Mouse (Mus musculus) forebrain, embryonic 14.5 days (tissue): ENCODE measurements at regions not wholly inside any gene's neighbourhood (a gene's known extent, or its start where the extent isn't known, plus 50 kb on each side); places are given as distances from the start of the nearest gene placed in this dataset.

ENCODE experiments used
- ATAC-seq: fragments of 200-750 bp; cut with Nextera tagmentation; 2 replicates; pipeline ENCODE4 v1.8.0; 2017; ENCODE audit warnings: mild to moderate bottlenecking, moderate library complexity
- DNase-seq: peaks from one replicate; pipeline ENCODE4 v3.0.0-alpha.2; 2015; ENCODE audit warnings: low spot score
- H3K27ac ChIP-seq: fragments of 300-500 bp; sonication (generic); 2 replicates; pipeline ENCODE4 v1.5.1; 2014; ENCODE audit warnings: low read depth, mild to moderate bottlenecking, control low read depth, low read length, moderate library complexity
- H3K27me3 ChIP-seq: fragments of 300-500 bp; sonication (generic); replicated peaks from 2 replicates; pipeline ENCODE4 v1.6.1; 2014; ENCODE audit warnings: low read length, control low read depth, mixed read lengths; ENCODE audit not compliant: control insufficient read depth, insufficient read depth
- H3K36me3 ChIP-seq: fragments of 300-500 bp; sonication (generic); 2 replicates; pipeline ENCODE4 v1.6.1; 2014; ENCODE audit warnings: low read length, control low read depth; ENCODE audit not compliant: control insufficient read depth, insufficient read depth
- H3K4me1 ChIP-seq: fragments of 300-500 bp; sonication (generic); 2 replicates; pipeline ENCODE4 v1.6.1; 2014; ENCODE audit warnings: antibody characterized with exemption, low read length, control low read depth; ENCODE audit not compliant: control insufficient read depth, insufficient read depth
- H3K4me2 ChIP-seq: fragments of 300-500 bp; sonication (generic); 2 replicates; pipeline ENCODE4 v1.6.1; 2014; ENCODE audit warnings: mild to moderate bottlenecking, control low read depth, low read length
- H3K4me3 ChIP-seq: fragments of 300-500 bp; sonication (generic); 2 replicates; pipeline ENCODE4 v1.5.1; 2014; ENCODE audit warnings: low read depth, low read length, control low read depth
- H3K9ac ChIP-seq: fragments of 300-500 bp; sonication (generic); 2 replicates; pipeline ENCODE4 v1.6.1; 2014; ENCODE audit warnings: mild to moderate bottlenecking, low read length, control low read depth, moderate library complexity
- H3K9me3 ChIP-seq: fragments of 300-500 bp; sonication (generic); replicated peaks from 2 replicates; pipeline ENCODE4 v1.6.1; 2016; ENCODE audit warnings: low read length, control low read depth, mixed read lengths; ENCODE audit not compliant: control insufficient read depth
- WGBS: fragments of 180-500 bp; shearing (Covaris S2); extraction: QIAGEN DNeasy Blood & Tissue Kit; methylation state at CpG from one replicate; pipeline ENCODE4 v1.1.7; 2014; 5-methylcytosine and 5-hydroxymethylcytosine counted together

DNA sequence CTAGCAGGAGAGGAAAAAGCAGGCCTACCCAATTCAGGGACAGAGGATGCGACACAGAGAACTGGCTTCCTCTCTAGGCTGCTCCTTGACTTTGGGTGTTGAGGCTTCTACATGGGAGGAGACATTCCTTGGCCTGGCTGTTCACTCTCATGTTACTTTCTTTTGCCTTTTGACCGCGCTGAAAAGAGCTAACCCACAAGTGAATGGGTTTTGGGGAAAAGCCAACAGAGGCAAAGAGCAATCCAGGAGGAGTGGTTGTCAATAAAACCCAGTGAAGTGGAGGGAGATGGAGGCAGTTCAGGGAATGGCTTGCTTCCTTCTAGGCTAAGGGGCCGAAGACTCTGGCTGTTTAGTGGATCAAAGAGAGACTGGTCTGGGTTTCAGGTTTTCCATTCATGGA is 167.6 kb upstream of the Podxl start:
- Histone ChIP-seq H3K9me3 (no peaks in the 10 kb centered on the region), H3K27me3 (no peaks in the 10 kb centered on the region), H3K4me1 (no peaks in the 10 kb centered on the region), H3K9ac (no peak overlapping the region), H3K4me2 (no peak overlapping the region), H3K27ac (no peak overlapping the region), H3K36me3 (no peaks in the 10 kb centered on the region), H3K4me3 (no peak overlapping the region)
- DNase-seq: no peak
- 89% methylated on average over 4 of the region's 4 CpGs for WGBS
- ATAC-seq: no peak

GRCm38 (mm10) chr6:31719614-31720013 is 155.8 kb upstream of the Podxl start:
- WGBS: 37% methylated on average over 9 of the region's 9 CpGs
- Histone ChIP-seq H3K9me3 (no peaks in the 10 kb centered on the region), H3K4me3 (no peak overlapping the region), H3K9ac (no peak overlapping the region), H3K27ac (no peak overlapping the region; the same call in 1 of the 2 replicates), H3K4me2 (no peak overlapping the region), H3K27me3 (no peaks in the 10 kb centered on the region), H3K36me3 (no peaks in the 10 kb centered on the region), H3K4me1 (peaks cover 16% of the 10 kb centered on the region)
- DNase-seq (peak; percentile 49), ATAC-seq (peak; percentile 66)

GRCm38 (mm10) chr6:31718843-31719242 is 155.1 kb upstream of the Podxl start:
- Histone ChIP-seq H3K36me3 (no peaks in the 10 kb centered on the region), H3K27me3 (no peaks in the 10 kb centered on the region), H3K9me3 (no peaks in the 10 kb centered on the region), H3K4me1 (peaks cover 16% of the 10 kb centered on the region), H3K9ac (no peak overlapping the region), H3K4me2 (no peak overlapping the region), H3K4me3 (no peak overlapping the region), H3K27ac (no peak overlapping the region)
- WGBS: 53% methylated on average over 4 of the region's 4 CpGs
- ATAC-seq (no peak; the same call in 1 of the 2 replicates), DNase-seq (peak; percentile 65)

GRCm38 (mm10) chr6:31717531-31717930 is 153.8 kb upstream of the Podxl start:
- Histone ChIP-seq H3K9ac (no peak overlapping the region), H3K36me3 (no peaks in the 10 kb centered on the region), H3K4me2 (no peak overlapping the region), H3K27me3 (no peaks in the 10 kb centered on the region), H3K4me3 (no peak overlapping the region), H3K4me1 (peaks cover 16% of the 10 kb centered on the region), H3K9me3 (no peaks in the 10 kb centered on the region), H3K27ac (no peak overlapping the region)
- DNase-seq (peak; percentile 59), ATAC-seq (peak; percentile 40; the same call in 1 of the 2 replicates)
- WGBS: 21% methylated on average over 12 of the region's 12 CpGs

GRCm38 (mm10) chr6:31707256-31707655 is 143.5 kb upstream of the Podxl start:
- Histone ChIP-seq H3K4me3 (no peak overlapping the region), H3K9ac (no peak overlapping the region), H3K4me2 (no peak overlapping the region), H3K27me3 (no peaks in the 10 kb centered on the region), H3K27ac (no peak overlapping the region), H3K9me3 (0 out of 2 replicates have a peak, but pooled peaks cover 2% of the 10 kb centered on the region), H3K4me1 (peaks cover 5% of the 10 kb centered on the region; the same call in 1 of the 2 replicates), H3K36me3 (no peaks in the 10 kb centered on the region)
- WGBS: 66% methylated on average over 3 of the region's 3 CpGs
- ATAC-seq (no peak), DNase-seq (no peak)

- no peak overlapping the region for H3K4me2 ChIP-seq
- peaks cover 5% of the 10 kb centered on the region; the same call in 1 of the 2 replicates for H3K4me1 ChIP-seq
- ATAC-seq (no peak), DNase-seq (peak; percentile 26)
- H3K9me3 ChIP-seq: 0 out of 2 replicates have a peak, but pooled peaks cover 2% of the 10 kb centered on the region
- no peak overlapping the region for H3K4me3 ChIP-seq
- no peaks in the 10 kb centered on the region for H3K36me3 ChIP-seq
- 43% methylated on average over 6 of the region's 6 CpGs for WGBS
- no peaks in the 10 kb centered on the region for H3K27me3 ChIP-seq
- H3K9ac ChIP-seq: no peak overlapping the region
- no peak overlapping the region for H3K27ac ChIP-seq
These were observed 140.4 kb upstream of the Podxl start for GRCm38 (mm10) chr6:31704191-31704590.

- peak overlapping the region; percentile 37; the same call in 1 of the 2 replicates for H3K9ac ChIP-seq
- ATAC-seq (0 out of 2 replicates have a peak, but pooled peaks have one; percentile 34), DNase-seq (peak; percentile 59)
- no peaks in the 10 kb centered on the region for H3K27me3 ChIP-seq
- no peak overlapping the region for H3K27ac ChIP-seq
- no peaks in the 10 kb centered on the region for H3K9me3 ChIP-seq
- no peak overlapping the region for H3K4me3 ChIP-seq
- H3K4me1 ChIP-seq: peaks cover 5% of the 10 kb centered on the region; the same call in 1 of the 2 replicates
- H3K4me2 ChIP-seq: peak overlapping the region; percentile 20; the same call in 1 of the 2 replicates
- H3K36me3 ChIP-seq: no peaks in the 10 kb centered on the region
- WGBS: 2% methylated on average over 7 of the region's 7 CpGs
These were observed 139.2 kb upstream of the Podxl start for GRCm38 (mm10) chr6:31702931-31703330.

DNA sequence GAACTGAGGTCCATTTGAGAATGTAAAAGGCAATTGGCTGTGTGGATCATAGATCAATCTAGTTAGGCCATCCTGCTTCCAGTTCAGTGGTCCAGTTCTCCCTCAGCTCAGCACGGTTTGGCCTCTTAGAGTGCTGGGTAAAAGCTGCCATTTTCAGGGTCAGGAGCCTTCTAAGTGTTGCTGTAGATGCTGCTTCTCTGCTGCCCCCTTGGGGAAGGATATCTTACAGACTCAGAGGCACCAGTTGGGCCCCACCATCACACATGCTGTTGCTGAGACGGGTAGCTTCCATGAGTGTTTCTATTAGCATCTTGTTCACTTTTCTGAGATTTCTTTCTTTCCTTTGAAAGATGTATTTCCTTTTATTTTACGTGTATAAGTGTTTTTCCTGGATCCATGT is 132.1 kb upstream of the Podxl start:
- 66% methylated on average over 3 of the region's 3 CpGs for WGBS

GRCm38 (mm10) chr6:31693047-31693446 is 129.3 kb upstream of the Podxl start:
- Histone ChIP-seq H3K9me3 (no peaks in the 10 kb centered on the region), H3K9ac (no peak overlapping the region), H3K27me3 (no peaks in the 10 kb centered on the region), H3K4me3 (no peak overlapping the region), H3K36me3 (no peaks in the 10 kb centered on the region), H3K27ac (no peak overlapping the region), H3K4me2 (no peak overlapping the region), H3K4me1 (no peaks in the 10 kb centered on the region)
- DNase-seq: no peak
- 83% methylated on average over 1 of the region's 1 CpGs for WGBS
- ATAC-seq: no peak

More for the DNA sequence above, 132.1 kb upstream of the Podxl start:
- H3K4me3 ChIP-seq: no peak overlapping the region
- H3K27ac ChIP-seq: no peak overlapping the region
- H3K9me3 ChIP-seq: no peaks in the 10 kb centered on the region
- H3K4me1 ChIP-seq: no peaks in the 10 kb centered on the region
- no peaks in the 10 kb centered on the region for H3K27me3 ChIP-seq
- no peak overlapping the region for H3K4me2 ChIP-seq
- no peaks in the 10 kb centered on the region for H3K36me3 ChIP-seq
- DNase-seq (no peak), ATAC-seq (no peak)
- H3K9ac ChIP-seq: no peak overlapping the region
